In genomic region chr17:64780753-64781490, GRCm38 (mm10) we compare ENCODE assay signal across 31 mouse cellular contexts. TPM values are rescaled to one million over a fixed set of nuclear protein-coding genes. Genes with fewer than 3 reads are reported as not detected.
DNase-seq lines count a peak whose midpoint lies in the region; ATAC-seq and TF ChIP-seq lines count a peak whose summit lies in the region.
"Had no signal": no experiment of that assay in that cellular context is flagged by ENCODE, and none has a peak within 500 bp of the region (broad histone marks: within the 10 kb centered on the region; RNA-seq: fewer than 3 reads in every experiment).

No protein-coding gene starts in this region.

- no peak for TF ChIP-seq CTCF in kidney, postnatal 0 days (IDR thresholded peaks at IDR 0.05; ENCODE audit: low read depth)

- no peaks in the 10 kb centered on the region for H3K4me1 ChIP-seq in kidney, postnatal 0 days (replicated peaks; ENCODE audit: insufficient read depth, low read length)
- H3K4me1 ChIP-seq in embryonic facial prominence, embryonic 14.5 days (ENCODE audit: control insufficient read depth, insufficient read depth, low read length) = 0 out of 2 replicates have a peak, but pooled peaks cover 4% of the 10 kb centered on the region
- H3K4me1 ChIP-seq: limb, embryonic 15.5 days; liver, embryonic 15.5 days; megakaryocyte, embryonic 14.5 days; midbrain, embryonic 15.5 days had no signal

- H3K4me3 ChIP-seq in kidney, postnatal 0 days (replicated peaks; ENCODE audit: low read depth, low read length) = no peak overlapping the region
- no peak overlapping the region for H3K4me3 ChIP-seq in embryonic facial prominence, embryonic 14.5 days (ENCODE audit: low read depth, low read length)
- H3K4me3 ChIP-seq: embryonic facial prominence, embryonic 12.5 days; limb, embryonic 15.5 days; liver, embryonic 15.5 days; megakaryocyte, embryonic 14.5 days; midbrain, embryonic 15.5 days; myocyte had no signal

- peak; percentile 50 for DNase-seq in kidney, postnatal 0 days (ENCODE audit: low spot score)
- no peak for DNase-seq in kidney, adult 18-20 months
- peak; percentile 6 for DNase-seq in thymus, postnatal 14 days
- no peak for DNase-seq in thymus, postnatal 10 days (ENCODE audit: low spot score in 2 of 2)
- DNase-seq in embryonic facial prominence, embryonic 14.5 days (ENCODE audit: low spot score) = peak; percentile 60
- DNase-seq in retina, postnatal 1 day = peak; percentile 30
- DNase-seq in layer of hippocampus, postnatal 25 days (ENCODE audit: extremely low spot score in 1 of 2, low spot score in 1 of 2) = no peak
- DNase-seq in adrenal gland, postnatal 36 days = no peak
- DNase-seq: adrenal gland, postnatal 10 days; cerebellum, adult 11 months; cerebellum, postnatal 14 days; heart, postnatal 14 days; layer of hippocampus, postnatal 36 days; lung, postnatal 10 days; right cerebral cortex, postnatal 25 days had no signal

- 63% methylated on average over 18 of the region's 18 CpGs for WGBS in kidney, postnatal 0 days
- WGBS in embryonic facial prominence, embryonic 14.5 days = 63% methylated on average over 18 of the region's 18 CpGs

- no peaks in the 10 kb centered on the region for H3K27me3 ChIP-seq in kidney, postnatal 0 days (ENCODE audit: insufficient read depth, low read length)
- no peaks in the 10 kb centered on the region for H3K27me3 ChIP-seq in embryonic facial prominence, embryonic 14.5 days (replicated peaks; ENCODE audit: control insufficient read depth, insufficient read depth, low read length)
- H3K27me3 ChIP-seq: embryonic facial prominence, embryonic 12.5 days; limb, embryonic 15.5 days; liver, embryonic 15.5 days; midbrain, embryonic 15.5 days had no signal

- H3K36me3 ChIP-seq in kidney, postnatal 0 days (ENCODE audit: insufficient read depth, low read length) = no peaks in the 10 kb centered on the region
- H3K36me3 ChIP-seq in embryonic facial prominence, embryonic 14.5 days (ENCODE audit: control insufficient read depth, insufficient read depth, low read length) = no peaks in the 10 kb centered on the region
- H3K36me3 ChIP-seq: embryonic facial prominence, embryonic 12.5 days; limb, embryonic 15.5 days; liver, embryonic 15.5 days; midbrain, embryonic 15.5 days had no signal

- H3K9me3 ChIP-seq in kidney, postnatal 0 days (replicated peaks; ENCODE audit: low read length) = no peaks in the 10 kb centered on the region
- H3K9me3 ChIP-seq in embryonic facial prominence, embryonic 14.5 days (ENCODE audit: control insufficient read depth, low read length) = no peaks in the 10 kb centered on the region
- H3K9me3 ChIP-seq: embryonic facial prominence, embryonic 12.5 days; limb, embryonic 15.5 days; liver, embryonic 15.5 days; midbrain, embryonic 15.5 days had no signal

- H3K9ac ChIP-seq in kidney, postnatal 0 days (ENCODE audit: low read depth, low read length) = no peak overlapping the region
- no peak overlapping the region for H3K9ac ChIP-seq in embryonic facial prominence, embryonic 14.5 days (ENCODE audit: low read depth, low read length)
- H3K9ac ChIP-seq: embryonic facial prominence, embryonic 12.5 days; hindbrain, embryonic 14.5 days; limb, embryonic 15.5 days; liver, embryonic 15.5 days; midbrain, embryonic 15.5 days had no signal

- H3K4me2 ChIP-seq in kidney, postnatal 0 days (ENCODE audit: low read length) = no peak overlapping the region
- H3K4me2 ChIP-seq in embryonic facial prominence, embryonic 14.5 days (ENCODE audit: low read depth, low read length) = no peak overlapping the region
- H3K4me2 ChIP-seq: embryonic facial prominence, embryonic 12.5 days; heart, embryonic 11.5 days; hindbrain, embryonic 14.5 days; limb, embryonic 15.5 days; liver, embryonic 15.5 days; midbrain, embryonic 15.5 days had no signal

- no peak overlapping the region for H3K27ac ChIP-seq in kidney, postnatal 0 days
- no peak overlapping the region for H3K27ac ChIP-seq in embryonic facial prominence, embryonic 14.5 days (replicated peaks; ENCODE audit: low read depth, low read length)
- H3K27ac ChIP-seq: embryonic facial prominence, embryonic 12.5 days; hindbrain, embryonic 14.5 days; limb, embryonic 15.5 days; liver, embryonic 15.5 days; midbrain, embryonic 15.5 days had no signal

- ATAC-seq in kidney, postnatal 0 days (replicated peaks; ENCODE audit: low FRiP score, low read depth) = no peak
- ATAC-seq in embryonic facial prominence, embryonic 14.5 days (ENCODE audit: low read depth) = no peak
- ATAC-seq: forebrain, embryonic 16.5 days; midbrain, embryonic 15.5 days had no signal

RNA-seq across cellular contexts. Expression of gene 4930583I09Rik, which starts 54.9 kb away (rescaled TPM):
- polyA plus RNA-seq in kidney, postnatal 0 days (2015; fragmentation: Nextera tagmentation; extraction: Ambion mirVana) = not detected in 2 replicates
- not detected in 2 replicates for polyA plus RNA-seq in embryonic facial prominence, embryonic 14.5 days (2014; fragmentation: Nextera tagmentation; extraction: Ambion mirVana)
- total RNA-seq in layer of hippocampus, postnatal 25 days (2021) = not detected
- total RNA-seq in adrenal gland, postnatal 36 days (2021) = not detected
- total RNA-seq: adrenal gland, postnatal 10 days; gastrocnemius, postnatal 4 days; heart, postnatal 14 days; layer of hippocampus, adult 18-20 months; layer of hippocampus, postnatal 36 days; left cerebral cortex, postnatal 14 days had no signal
- polyA plus RNA-seq: brain, embryonic 14.5 days; embryonic facial prominence, embryonic 12.5 days; forebrain, embryonic 16.5 days; heart, embryonic 11.5 days; hindbrain, embryonic 14.5 days; intestine, embryonic 14.5 days; kidney, embryonic 14.5 days; limb, embryonic 15.5 days; liver, embryonic 15.5 days; midbrain, embryonic 15.5 days; neural tube, embryonic 14.5 days had no signal

Comparison
In these comparisons a context has a peak if more than half of its experiments do, and no peak if none do; other contexts are left out.
1. DNase-seq: peak in kidney, postnatal 0 days (single experiment), thymus, postnatal 14 days (single experiment), embryonic facial prominence, embryonic 14.5 days (single experiment) and retina, postnatal 1 day (single experiment); none in kidney, adult 18-20 months (single experiment), thymus, postnatal 10 days (0 of 2), layer of hippocampus, postnatal 25 days (0 of 2) and adrenal gland, postnatal 36 days (0 of 2).